Mouse (Mus musculus) spleen, adult 2 months (tissue): ENCODE measurements around the gene Vav2.

Source experiments
- CTCF ChIP-seq: fragments of 200-500 bp; IDR thresholded peaks from 2 replicates; pipeline ENCODE4 v1.5.1; 2011; ENCODE audit warnings: mild to moderate bottlenecking, inconsistent platforms; ENCODE audit not compliant: insufficient read depth, insufficient read length, insufficient replicate concordance; ENCODE audit errors: extremely low read depth
- POLR2A ChIP-seq: fragments of 200-500 bp; IDR thresholded peaks from 2 replicates; pipeline ENCODE4 v1.6.1; 2011; ENCODE audit warnings: low read depth, low read length, inconsistent platforms

GRCm38 (mm10) chr2:27446812-27447211 is 20.0 kb upstream of the Vav2 start:
- TF ChIP-seq POLR2A (no peak), CTCF (no peak)
